Mouse (Mus musculus): ENCODE measurements around the gene Ctcfl. TPM values are rescaled to one million over a fixed set of nuclear protein-coding genes. Genes with fewer than 3 reads are reported as not detected.

The Ctcfl gene
- under 1 TPM in 1 of 2 experiments, not detected in 1; 0.10 TPM for total RNA-seq (2021)

DNA sequence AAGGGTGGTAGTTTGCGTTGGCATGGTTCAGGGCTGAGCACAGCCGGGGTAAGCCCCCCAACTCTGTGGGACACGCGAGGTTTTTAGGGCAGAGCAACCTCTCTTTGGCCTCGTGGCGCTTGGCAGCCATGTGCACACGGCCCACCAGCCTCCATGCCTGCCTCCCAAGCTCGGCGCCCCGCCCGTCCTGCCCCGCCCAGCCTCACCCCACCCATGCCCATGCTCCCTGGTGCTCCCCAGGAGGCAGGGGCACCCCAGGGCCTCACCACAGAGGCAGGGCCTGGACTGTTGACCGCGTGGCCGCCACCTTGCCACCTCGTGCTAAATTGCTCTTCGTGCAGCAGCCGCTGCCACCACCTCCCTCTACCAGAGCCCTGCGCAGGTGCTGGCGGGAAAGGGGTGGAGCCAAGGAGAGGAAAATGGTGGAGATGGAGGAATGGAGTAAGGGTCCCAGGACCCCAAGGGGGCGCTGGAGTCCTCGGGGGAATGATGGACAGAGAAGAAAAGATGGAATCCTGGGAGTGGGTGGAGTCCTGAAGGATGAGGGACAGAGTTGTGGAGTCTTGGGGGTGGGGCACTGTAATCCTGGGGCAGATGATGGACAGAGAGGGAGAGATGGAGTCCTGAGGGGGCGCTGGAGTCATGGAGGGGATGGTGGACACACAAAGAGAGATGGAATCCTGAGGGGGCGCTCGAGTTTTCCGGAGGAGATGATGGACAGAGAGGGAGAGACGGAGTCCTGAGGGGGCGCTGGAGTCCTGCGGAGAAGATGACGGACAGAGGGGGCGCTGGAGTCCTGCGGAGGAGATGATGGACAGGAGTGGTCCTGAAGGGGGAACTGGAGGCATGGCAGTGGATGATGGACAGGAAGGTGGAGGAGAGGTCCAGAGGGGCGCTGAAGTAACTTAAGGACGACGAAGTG is at the start of gene Ctcfl:
Gene Ctcfl (minus strand): TSS at position 503 of the 922 bp plus-strand sequence.
- DNase-seq = no peak
- intact Hi-C loops (cut with DNase I) = no loop called here

GRCm38 (mm10) chr2:173168411-173168851 is 49.1 kb upstream of the Ctcfl start:
- DNase-seq = peak; percentile 53 to 65
- intact Hi-C loops (cut with DNase I) = no loop called here

- intact Hi-C loops (cut with DNase I) = loop anchor here (2.0 kb wide), 1 partner anchor 17 kb away; no protein-coding TSS in a partner anchor
- no peak for DNase-seq
Measured at GRCm38 (mm10) chr2:173165357-173165756, 46.0 kb upstream of the Ctcfl start.

DNA sequence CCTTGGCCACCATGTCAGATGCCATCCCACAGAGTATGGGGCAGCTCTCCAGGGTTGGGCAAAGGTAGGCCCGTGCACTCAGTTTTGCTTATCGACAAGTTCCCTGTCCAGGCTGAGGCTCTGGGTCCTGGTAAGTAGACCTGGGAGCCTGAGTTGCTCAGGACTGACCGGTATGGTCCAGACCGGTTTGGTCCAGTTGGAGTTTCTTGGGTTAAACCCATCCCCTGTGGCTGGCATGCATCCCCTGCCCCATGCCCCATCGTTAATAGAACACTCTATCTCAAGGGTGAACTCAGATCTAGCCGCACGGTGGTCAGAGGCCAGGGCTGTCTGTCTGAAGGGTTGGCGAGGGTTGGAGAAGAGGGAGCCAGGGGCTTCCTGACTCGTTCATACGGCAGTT is 45.6 kb upstream of the Ctcfl start:
- intact Hi-C loops (cut with DNase I) = loop anchor here (2.0 to 5.0 kb wide), 2 partner anchors 18 to 58 kb away; no protein-coding TSS in a partner anchor
- DNase-seq = no peak

GRCm38 (mm10) chr2:173164358-173164757 is 45.0 kb upstream of the Ctcfl start:
- intact Hi-C loops (cut with DNase I) = loop anchor here (2.0 to 5.0 kb wide), 2 partner anchors 18 to 57 kb away; no protein-coding TSS in a partner anchor
- DNase-seq = peak in 1 of 2 experiments; percentile 47

DNA sequence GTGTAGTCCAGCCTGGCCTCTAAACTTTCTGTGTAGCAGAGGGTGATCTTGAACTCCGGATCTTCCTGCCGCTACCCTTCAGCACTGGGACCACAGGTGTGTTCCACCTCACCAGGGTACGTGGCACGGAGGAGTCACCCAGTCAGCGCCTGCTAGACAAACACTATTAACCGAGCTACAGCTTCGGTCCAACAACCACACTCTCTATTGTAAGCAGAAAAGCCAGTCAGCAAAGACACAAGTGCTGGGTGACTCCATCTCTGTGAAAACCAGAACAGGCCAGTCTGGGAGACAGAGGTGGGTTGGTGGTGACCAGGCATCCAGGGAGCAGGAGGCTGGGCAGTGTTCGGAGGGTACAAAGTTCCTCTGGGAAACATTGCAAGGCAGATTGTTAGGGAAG is 44.1 kb upstream of the Ctcfl start:
- intact Hi-C loops (cut with DNase I) = loop anchor here (5.0 kb wide), 1 partner anchor 56 kb away; no protein-coding TSS in a partner anchor
- DNase-seq = no peak

DNA sequence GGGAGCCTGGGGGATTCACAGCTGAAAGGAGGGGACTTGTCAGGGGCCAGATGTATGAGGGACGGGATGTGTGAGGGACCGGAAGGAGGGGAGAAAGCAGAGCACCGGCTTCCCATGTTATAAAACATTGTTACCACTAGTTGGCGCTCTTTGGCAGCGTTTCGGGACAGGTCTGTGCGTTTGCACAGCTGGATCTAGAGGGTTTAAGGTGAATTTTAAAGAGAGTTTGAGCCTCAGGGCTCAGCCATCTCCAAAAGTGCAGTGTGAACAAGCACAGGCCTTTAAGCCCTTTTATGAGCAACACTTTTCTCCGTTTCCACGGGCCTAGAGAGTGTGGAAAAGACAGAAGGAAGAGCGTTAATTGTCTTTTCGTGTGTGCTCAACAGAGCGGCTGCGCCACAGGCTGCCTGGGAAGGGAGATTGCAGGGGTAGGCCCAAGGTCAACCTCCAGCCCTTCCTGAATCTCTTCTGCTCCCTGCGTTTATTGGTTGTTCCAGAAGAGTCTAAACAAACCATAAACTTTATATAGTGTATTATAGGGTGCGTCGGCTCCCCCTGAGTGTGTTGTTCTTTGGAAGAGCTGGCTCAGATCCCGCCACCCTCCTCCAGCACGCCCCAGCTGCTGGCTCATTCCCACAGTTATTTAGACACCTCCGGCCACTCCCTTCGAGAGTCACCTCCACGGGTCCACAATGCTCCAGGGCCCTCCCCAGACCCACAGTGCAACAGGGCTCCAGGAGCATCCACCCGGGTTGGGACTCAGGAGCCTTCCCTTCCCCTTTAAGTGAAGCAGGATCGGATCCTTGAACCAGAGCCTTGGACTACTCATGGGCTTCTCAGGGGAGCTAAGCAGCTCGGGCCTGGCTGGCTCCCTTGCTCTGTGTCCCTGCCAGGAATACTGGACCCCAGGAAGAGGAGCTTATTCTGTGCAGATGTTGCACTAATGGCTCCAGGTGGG is 40.3 kb upstream of the Ctcfl start:
- intact Hi-C loops (cut with DNase I) = loop anchor here (5.0 kb wide), 1 partner anchor 52 kb away; no protein-coding TSS in a partner anchor
- peak; percentile 69 to 84 for DNase-seq

DNA sequence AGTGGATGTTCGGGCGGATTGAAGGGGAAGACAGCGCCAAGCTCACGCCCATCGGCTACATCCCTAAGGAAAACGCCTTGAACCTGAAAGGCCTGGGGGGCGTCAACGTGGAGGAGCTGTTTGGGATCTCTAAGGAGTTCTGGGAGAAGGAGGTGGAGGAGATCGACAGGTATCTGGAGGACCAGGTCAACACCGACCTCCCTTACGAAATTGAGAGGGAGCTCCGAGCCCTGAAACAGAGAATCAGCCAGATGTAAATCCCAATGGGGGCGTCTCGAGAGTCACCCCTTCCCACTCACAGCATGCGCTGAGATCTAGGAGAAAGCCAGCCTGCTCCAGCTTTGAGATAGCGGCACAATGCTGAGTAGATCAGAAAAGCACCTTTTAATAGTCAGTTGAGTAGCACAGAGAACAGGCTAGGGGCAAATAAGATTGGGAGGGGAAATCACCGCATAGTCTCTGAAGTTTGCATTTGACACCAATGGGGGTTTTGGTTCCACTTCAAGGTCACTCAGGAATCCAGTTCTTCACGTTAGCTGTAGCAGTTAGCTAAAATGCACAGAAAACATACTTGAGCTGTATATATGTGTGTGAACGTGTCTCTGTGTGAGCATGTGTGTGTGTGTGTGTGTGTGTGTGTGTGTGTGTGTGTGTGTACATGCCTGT is 39.2 kb upstream of the Ctcfl start:
- intact Hi-C loops (cut with DNase I) = no loop called here

GRCm38 (mm10) chr2:173157871-173158270 is 38.5 kb upstream of the Ctcfl start:
- intact Hi-C loops (cut with DNase I) = no loop called here
- no peak for DNase-seq

More for the DNA sequence above, 39.2 kb upstream of the Ctcfl start:
- no peak for DNase-seq

DNA sequence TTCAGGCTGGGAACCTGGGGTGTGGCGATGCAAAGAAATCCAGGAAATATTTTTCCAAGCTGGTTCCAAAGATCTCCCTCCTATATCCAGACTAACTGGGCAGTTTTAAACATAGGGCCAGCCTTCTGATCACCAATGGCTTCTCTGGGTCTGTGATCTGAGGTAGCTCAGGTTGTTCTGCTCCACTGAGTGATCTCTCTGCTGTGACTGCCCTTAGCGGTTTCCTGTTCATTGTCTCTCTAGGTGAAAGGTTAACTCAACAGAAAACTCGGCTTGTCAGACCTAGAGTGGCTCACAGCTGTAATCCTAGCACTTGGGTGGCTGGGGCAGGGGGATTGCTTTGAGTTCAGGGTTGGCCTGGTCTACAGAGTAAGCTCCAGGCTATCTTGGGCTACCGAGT is 38.1 kb upstream of the Ctcfl start:
- intact Hi-C loops (cut with DNase I) = no loop called here
- no peak for DNase-seq

GRCm38 (mm10) chr2:173156923-173157322 is 37.6 kb upstream of the Ctcfl start:
- DNase-seq = no peak
- intact Hi-C loops (cut with DNase I) = no loop called here

DNA sequence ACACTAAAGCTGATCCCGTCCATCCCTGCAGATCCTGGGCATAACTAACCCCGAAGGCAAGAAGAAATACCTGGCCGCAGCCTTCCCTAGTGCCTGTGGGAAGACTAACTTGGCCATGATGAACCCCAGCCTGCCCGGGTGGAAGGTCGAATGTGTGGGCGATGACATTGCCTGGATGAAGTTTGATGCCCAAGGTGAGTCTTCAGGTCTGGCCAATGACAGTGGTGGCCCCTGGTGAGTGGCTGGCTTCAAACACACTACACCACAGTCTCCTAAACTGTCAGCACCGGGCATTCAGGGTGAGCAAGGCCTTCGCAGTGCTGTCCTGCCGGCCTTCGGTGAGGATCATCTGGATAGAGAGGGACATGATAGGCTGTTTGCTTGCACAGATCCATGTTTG is 36.6 kb upstream of the Ctcfl start:
- no peak for DNase-seq
- intact Hi-C loops (cut with DNase I) = no loop called here

GRCm38 (mm10) chr2:173154962-173155361 is 35.6 kb upstream of the Ctcfl start:
- intact Hi-C loops (cut with DNase I) = no loop called here
- DNase-seq = no peak

- DNase-seq = no peak
- intact Hi-C loops (cut with DNase I) = no loop called here
Measured at GRCm38 (mm10) chr2:173154513-173154912, 35.2 kb upstream of the Ctcfl start.

- DNase-seq = no peak
- intact Hi-C loops (cut with DNase I) = no loop called here
Measured at GRCm38 (mm10) chr2:173153266-173153665, 33.9 kb upstream of the Ctcfl start.

- intact Hi-C loops (cut with DNase I) = no loop called here
Measured at GRCm38 (mm10) chr2:173152436-173153151, 33.3 kb upstream of the Ctcfl start, which contains the start of gene Pck1. TSS of gene Pck1 (plus strand) at chr2:173153048.

GRCm38 (mm10) chr2:173151784-173152284 is 32.5 kb upstream of the Ctcfl start:
- DNase-seq = no peak
- intact Hi-C loops (cut with DNase I) = no loop called here

More at GRCm38 (mm10) chr2:173152436-173153151, 33.3 kb upstream of the Ctcfl start, which contains the start of gene Pck1:
- no peak for DNase-seq

DNA sequence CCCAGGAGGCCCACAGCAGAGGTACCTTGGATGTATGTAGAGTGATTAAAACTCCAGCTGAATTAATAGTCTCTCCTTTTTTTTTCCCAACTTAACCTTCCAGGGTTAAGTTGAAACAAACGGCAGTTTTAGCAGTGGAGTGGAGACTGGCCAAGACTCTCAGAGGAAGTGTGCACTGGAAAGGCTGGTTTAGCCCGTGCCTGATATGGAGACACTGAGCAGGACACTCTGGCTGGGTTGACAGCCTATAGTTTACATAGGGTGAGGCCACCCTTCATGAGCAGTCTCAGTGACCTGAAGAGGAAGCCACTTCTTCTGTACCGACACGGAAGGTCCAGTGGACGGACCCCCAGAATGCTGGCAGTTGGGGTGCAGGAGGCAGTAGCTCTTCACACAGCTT is 32.0 kb upstream of the Ctcfl start:
- intact Hi-C loops (cut with DNase I) = no loop called here
- DNase-seq = no peak

- intact Hi-C loops (cut with DNase I) = no loop called here
- DNase-seq = no peak
Measured at GRCm38 (mm10) chr2:173148001-173148400, 28.7 kb upstream of the Ctcfl start.

Measured in heart, postnatal 10 days (tissue).